Mouse (Mus musculus): Measurements from ENCODE around the gene Ppt1. TPM values are rescaled to one million over a fixed set of nuclear protein-coding genes. Genes with fewer than 3 reads are reported as not detected.

Ppt1 gene
- polyA plus RNA-seq, 1 experiment from 2014 or later: 60.0 TPM

DNA sequence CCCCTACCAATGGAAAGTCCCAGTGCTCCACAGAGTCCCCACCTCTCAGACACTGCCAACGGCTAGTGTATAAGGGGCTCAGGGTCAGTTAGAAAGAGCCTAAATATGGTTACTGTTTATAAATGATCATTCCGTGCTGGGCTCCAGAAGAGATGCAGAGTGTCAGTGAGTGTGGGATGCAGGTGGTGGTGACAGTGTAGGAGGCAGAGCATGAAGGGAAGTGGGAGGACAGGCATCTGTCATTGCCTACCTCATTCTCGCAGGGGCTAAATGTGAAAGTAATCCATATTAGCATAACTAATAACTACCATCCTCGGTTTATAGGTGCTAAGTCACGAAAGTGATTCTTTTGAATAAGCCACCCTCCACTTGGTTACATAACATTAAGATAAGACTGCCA lies 34.7 kb downstream of the Ppt1 start:
- 90% methylated on average over 5 of the region's 5 CpGs for WGBS
- no peak for ATAC-seq (ENCODE audit: insufficient number of reproducible peaks, insufficient read depth, low FRiP score, low TSS enrichment, low read depth)
- peaks cover 60% of the 10 kb centered on the region for H3K36me3 ChIP-seq

DNA sequence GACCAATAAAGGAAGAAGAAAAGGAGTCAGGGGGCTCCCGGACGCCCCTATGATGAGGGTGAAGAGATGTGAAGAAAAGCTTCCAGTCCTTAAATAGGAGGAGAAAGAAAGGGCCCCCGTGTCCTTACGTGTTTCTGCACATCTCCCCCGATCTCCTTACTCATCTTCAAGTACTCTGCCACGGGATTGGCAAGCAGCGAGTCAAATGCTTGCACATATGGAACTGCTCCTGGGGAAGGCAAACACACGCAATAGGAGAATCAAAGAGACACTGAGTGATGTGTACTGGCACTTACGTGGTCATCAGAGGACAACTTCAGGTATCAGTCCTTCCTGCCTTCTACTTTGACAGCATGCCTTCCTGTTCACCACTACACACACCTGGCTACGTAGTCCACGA lies 35.2 kb downstream of the Ppt1 start:
- no peak overlapping the region for H3K4me3 ChIP-seq (replicated peaks)
- H3K4me2 ChIP-seq: no peak overlapping the region
- H3K9ac ChIP-seq (replicated peaks): no peak overlapping the region
- no peaks in the 10 kb centered on the region for H3K27me3 ChIP-seq
- WGBS: 90% methylated on average over 11 of the region's 11 CpGs
- no peaks in the 10 kb centered on the region for H3K9me3 ChIP-seq
- no peak for ATAC-seq (ENCODE audit: insufficient number of reproducible peaks, insufficient read depth, low FRiP score, low TSS enrichment, low read depth)
- no peak overlapping the region for H3K27ac ChIP-seq
- H3K36me3 ChIP-seq: peaks cover 56% of the 10 kb centered on the region
- no peaks in the 10 kb centered on the region for H3K4me1 ChIP-seq (replicated peaks)

More for the DNA sequence above, 34.7 kb downstream of the Ppt1 start:
- Histone ChIP-seq H3K9me3 (no peaks in the 10 kb centered on the region), H3K4me1 (replicated peaks) (no peaks in the 10 kb centered on the region), H3K9ac (replicated peaks) (no peak overlapping the region), H3K27me3 (no peaks in the 10 kb centered on the region), H3K4me2 (no peak overlapping the region), H3K27ac (no peak overlapping the region), H3K4me3 (replicated peaks) (no peak overlapping the region)

DNA sequence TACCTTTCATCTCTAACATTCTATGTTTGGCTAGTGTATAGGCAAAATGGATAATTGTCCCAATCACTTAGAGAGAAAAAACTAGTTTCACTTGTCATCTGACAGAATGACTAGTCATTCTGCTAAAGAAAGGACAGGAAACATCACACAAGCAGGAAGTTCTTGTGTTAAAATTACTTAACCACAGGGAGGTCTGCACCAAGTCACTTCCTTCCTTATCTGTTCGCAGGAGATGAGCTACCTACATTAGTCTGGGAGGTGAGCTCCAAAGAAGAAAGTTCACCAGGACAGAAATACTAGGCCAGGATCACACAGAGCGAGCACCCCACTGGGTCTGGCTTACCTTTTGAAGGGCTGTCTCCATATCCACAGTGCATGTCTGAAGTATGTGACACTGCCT lies 35.9 kb downstream of the Ppt1 start:
- no peak overlapping the region for H3K27ac ChIP-seq
- H3K4me1 ChIP-seq (replicated peaks): no peaks in the 10 kb centered on the region
- H3K4me2 ChIP-seq: no peak overlapping the region
- H3K36me3 ChIP-seq: peaks cover 49% of the 10 kb centered on the region
- no peak overlapping the region for H3K4me3 ChIP-seq (replicated peaks)
- H3K9me3 ChIP-seq: no peaks in the 10 kb centered on the region
- ATAC-seq (ENCODE audit: insufficient number of reproducible peaks, insufficient read depth, low FRiP score, low TSS enrichment, low read depth): no peak
- H3K27me3 ChIP-seq: no peaks in the 10 kb centered on the region
- WGBS: 88% methylated on average over 2 of the region's 2 CpGs
- H3K9ac ChIP-seq (replicated peaks): no peak overlapping the region

GRCm38 (mm10) chr4:122873003-122873402 lies 37.0 kb downstream of the Ppt1 start:
- no peaks in the 10 kb centered on the region for H3K9me3 ChIP-seq
- H3K4me2 ChIP-seq: no peak overlapping the region
- no peak overlapping the region for H3K27ac ChIP-seq
- H3K36me3 ChIP-seq: peaks cover 42% of the 10 kb centered on the region
- no peak overlapping the region for H3K9ac ChIP-seq (replicated peaks)
- no peaks in the 10 kb centered on the region for H3K4me1 ChIP-seq (replicated peaks)
- H3K27me3 ChIP-seq: no peaks in the 10 kb centered on the region
- 79% methylated on average over 5 of the region's 5 CpGs for WGBS
- ATAC-seq (ENCODE audit: insufficient number of reproducible peaks, insufficient read depth, low FRiP score, low TSS enrichment, low read depth): no peak
- no peak overlapping the region for H3K4me3 ChIP-seq (replicated peaks)

DNA sequence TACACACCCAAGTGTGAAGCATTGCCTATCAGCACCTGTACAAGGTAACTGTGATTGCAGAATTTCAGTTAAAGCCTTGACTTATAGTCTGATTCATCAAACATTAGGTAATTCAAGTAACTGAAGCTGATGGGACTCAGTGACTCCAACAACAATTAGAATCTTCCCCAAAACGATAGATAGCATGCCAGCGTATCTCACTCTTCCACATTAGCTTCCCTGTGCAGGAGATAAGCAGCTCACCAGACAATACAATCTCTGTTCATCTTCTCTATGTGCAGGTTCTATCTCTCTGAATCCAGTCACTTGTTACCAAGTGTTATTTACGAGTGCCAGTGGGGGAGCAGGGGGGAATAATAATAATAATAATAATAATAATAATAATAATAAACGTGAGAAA lies 37.5 kb downstream of the Ppt1 start:
- H3K36me3 ChIP-seq: peaks cover 37% of the 10 kb centered on the region
- no peak overlapping the region for H3K9ac ChIP-seq (replicated peaks)
- H3K27ac ChIP-seq: no peak overlapping the region
- no peak overlapping the region for H3K4me3 ChIP-seq (replicated peaks)
- ATAC-seq (ENCODE audit: insufficient number of reproducible peaks, insufficient read depth, low FRiP score, low TSS enrichment, low read depth): no peak
- no peaks in the 10 kb centered on the region for H3K4me1 ChIP-seq (replicated peaks)
- WGBS: 91% methylated on average over 4 of the region's 4 CpGs
- H3K4me2 ChIP-seq: no peak overlapping the region
- no peaks in the 10 kb centered on the region for H3K9me3 ChIP-seq
- H3K27me3 ChIP-seq: no peaks in the 10 kb centered on the region

DNA sequence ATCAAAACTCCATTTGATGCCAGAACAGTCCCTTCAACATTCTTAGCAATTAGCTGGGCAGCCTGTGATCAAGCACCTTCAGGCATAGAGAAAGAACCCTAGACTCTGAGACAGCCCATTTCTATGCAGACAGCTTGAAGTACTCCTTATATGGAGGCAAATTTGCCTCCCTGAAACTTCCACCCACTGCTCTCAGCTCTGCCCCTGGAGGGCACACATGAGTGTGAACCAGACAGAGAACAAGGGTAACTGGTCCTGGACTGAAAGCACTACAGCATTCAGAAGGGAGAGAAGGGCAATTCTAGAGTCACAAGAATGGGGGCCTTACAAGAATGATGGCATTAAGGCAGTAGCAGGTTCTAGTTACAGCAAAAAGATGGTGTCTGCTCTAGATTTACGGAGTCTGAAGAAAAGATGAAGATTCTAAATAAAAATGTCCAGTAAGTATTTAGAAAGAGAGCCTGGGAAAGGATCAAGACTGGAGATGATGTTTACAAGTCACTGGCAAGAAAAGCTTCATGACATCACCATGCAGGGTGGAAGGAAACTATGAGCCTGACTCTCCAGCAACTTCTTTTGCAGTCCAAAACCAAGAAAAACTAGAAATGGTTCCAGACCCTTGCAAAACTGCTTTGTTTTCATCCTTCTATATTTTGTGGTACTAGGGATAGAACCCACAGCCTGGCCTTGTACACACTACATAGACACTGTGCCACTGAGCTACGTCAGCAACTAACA lies 42.5 kb downstream of the Ppt1 start:
- no peaks in the 10 kb centered on the region for H3K9me3 ChIP-seq
- 94% methylated on average over 2 of the region's 2 CpGs for WGBS
- ATAC-seq (ENCODE audit: insufficient number of reproducible peaks, insufficient read depth, low FRiP score, low TSS enrichment, low read depth): no peak
- no peak overlapping the region for H3K9ac ChIP-seq (replicated peaks)
- peaks cover 6% of the 10 kb centered on the region for H3K4me1 ChIP-seq (replicated peaks)
- H3K4me3 ChIP-seq (replicated peaks): no peak overlapping the region
- H3K27ac ChIP-seq: no peak overlapping the region
- H3K4me2 ChIP-seq: no peak overlapping the region
- no peaks in the 10 kb centered on the region for H3K27me3 ChIP-seq
- no peaks in the 10 kb centered on the region for H3K36me3 ChIP-seq

DNA sequence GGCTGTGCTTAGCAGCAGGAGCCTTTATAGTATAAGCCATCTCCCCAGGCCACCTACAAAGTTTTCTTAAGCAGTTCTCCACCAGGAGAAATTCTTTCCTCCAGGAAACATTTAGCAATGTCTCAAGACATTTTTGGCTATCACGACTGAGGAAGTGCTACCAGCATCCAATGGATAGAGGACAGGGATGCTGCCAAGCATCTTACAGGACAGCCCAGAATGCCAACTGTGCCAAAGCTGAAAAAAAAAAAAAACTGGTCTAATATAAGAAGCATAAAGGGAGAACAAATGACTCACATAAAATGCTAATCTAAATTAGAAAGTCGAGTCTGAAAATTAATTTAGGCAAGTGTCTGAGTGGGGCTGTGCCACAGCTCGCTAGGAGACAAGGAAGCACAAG lies 46.5 kb downstream of the Ppt1 start:
- peak overlapping the region; percentile 54; the same call in 1 of the 2 replicates for H3K27ac ChIP-seq
- H3K4me1 ChIP-seq (replicated peaks): peaks cover 19% of the 10 kb centered on the region
- H3K4me3 ChIP-seq (replicated peaks): no peak overlapping the region
- no peaks in the 10 kb centered on the region for H3K36me3 ChIP-seq
- no peak overlapping the region for H3K9ac ChIP-seq (replicated peaks)
- H3K27me3 ChIP-seq: no peaks in the 10 kb centered on the region
- H3K4me2 ChIP-seq: no peak overlapping the region
- no peak for ATAC-seq (ENCODE audit: insufficient number of reproducible peaks, insufficient read depth, low FRiP score, low TSS enrichment, low read depth)
- no peaks in the 10 kb centered on the region for H3K9me3 ChIP-seq
- 85% methylated on average over 3 of the region's 3 CpGs for WGBS

DNA sequence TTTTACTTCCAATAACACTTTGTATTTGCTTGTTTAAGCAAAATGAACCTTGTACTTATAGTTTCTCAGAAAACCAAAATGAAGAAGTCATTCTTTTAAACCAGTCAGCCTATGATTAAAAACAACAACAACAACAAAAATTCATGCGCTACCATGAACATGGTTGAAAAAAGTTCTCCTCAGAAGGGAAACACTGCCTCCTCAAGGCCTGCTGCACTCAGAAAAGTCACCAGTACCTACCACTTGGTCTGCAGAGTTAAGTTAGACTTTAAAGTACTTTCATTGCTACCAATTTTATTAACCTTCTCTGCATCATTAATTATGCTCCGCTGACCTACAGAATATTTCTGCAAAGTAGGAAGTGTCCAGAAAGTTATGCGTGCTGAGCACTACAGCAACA lies 47.3 kb downstream of the Ppt1 start:
- Histone ChIP-seq H3K9me3 (no peaks in the 10 kb centered on the region), H3K27me3 (no peaks in the 10 kb centered on the region), H3K4me3 (replicated peaks) (no peak overlapping the region), H3K4me1 (replicated peaks) (peaks cover 19% of the 10 kb centered on the region), H3K9ac (replicated peaks) (no peak overlapping the region), H3K27ac (no peak overlapping the region), H3K4me2 (no peak overlapping the region; the same call in 1 of the 2 replicates), H3K36me3 (no peaks in the 10 kb centered on the region)
- WGBS: 91% methylated on average over 3 of the region's 3 CpGs
- no peak for ATAC-seq (ENCODE audit: insufficient number of reproducible peaks, insufficient read depth, low FRiP score, low TSS enrichment, low read depth)

- Histone ChIP-seq H3K9me3 (no peaks in the 10 kb centered on the region), H3K27ac (no peak overlapping the region), H3K4me3 (replicated peaks) (peak overlapping the region; percentile 81; the same call in 1 of the 2 replicates), H3K27me3 (no peaks in the 10 kb centered on the region), H3K4me1 (replicated peaks) (peaks cover 19% of the 10 kb centered on the region), H3K9ac (replicated peaks) (peak overlapping the region; percentile 19; the same call in 1 of the 2 replicates), H3K36me3 (no peaks in the 10 kb centered on the region), H3K4me2 (peak overlapping the region; percentile 85)
- ATAC-seq (ENCODE audit: insufficient number of reproducible peaks, insufficient read depth, low FRiP score, low TSS enrichment, low read depth): no peak
- WGBS: 71% methylated on average over 2 of the region's 2 CpGs
Measured at GRCm38 (mm10) chr4:122884051-122884450, 48.0 kb downstream of the Ppt1 start.

DNA sequence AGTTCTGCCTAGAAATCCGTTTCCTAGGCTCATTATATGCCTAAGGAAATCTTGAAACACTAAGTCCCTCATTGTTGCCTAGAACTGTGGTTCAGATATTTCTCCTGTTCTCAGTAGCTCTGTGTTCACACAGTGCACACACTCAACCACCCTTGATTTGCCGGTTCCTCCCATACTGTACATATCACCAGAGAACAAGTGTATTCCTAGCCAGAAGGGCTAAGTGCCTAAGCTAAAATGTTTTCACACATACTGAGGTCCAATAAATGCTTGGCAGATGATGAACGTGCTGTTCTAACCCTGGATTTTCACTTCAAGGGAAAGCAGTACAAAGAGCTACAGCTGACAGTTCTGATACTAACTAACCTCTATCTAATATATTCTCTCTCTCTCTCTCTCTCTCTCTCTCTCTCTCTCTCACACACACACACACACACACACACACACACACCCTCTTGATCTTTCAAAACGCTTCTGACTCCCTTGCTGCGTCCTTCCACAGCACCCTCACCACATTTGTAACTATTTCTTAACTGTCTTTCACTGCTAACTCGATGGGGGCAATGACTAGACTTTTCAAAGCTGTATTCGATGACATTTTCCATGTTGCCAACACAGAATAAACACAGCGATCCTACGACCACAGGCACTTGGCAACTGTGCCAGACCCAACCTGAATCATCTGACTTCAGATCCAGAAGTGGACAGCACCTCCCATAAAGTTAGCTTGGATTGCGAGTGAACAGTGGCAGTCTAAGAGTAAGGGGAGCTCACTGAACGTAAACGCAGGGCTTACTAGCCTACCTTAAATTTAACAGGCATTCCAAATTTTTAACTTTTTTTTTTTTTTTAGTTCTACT lies 48.7 kb downstream of the Ppt1 start:
- 50% methylated on average over 12 of the region's 12 CpGs for WGBS
- ATAC-seq (ENCODE audit: insufficient number of reproducible peaks, insufficient read depth, low FRiP score, low TSS enrichment, low read depth): no peak
- no peaks in the 10 kb centered on the region for H3K9me3 ChIP-seq
- no peaks in the 10 kb centered on the region for H3K36me3 ChIP-seq
- peak overlapping the region; percentile 81 for H3K4me3 ChIP-seq (replicated peaks)
- H3K9ac ChIP-seq (replicated peaks): peak overlapping the region; percentile 81
- peak overlapping the region; percentile 99; the same call in 1 of the 2 replicates for H3K27ac ChIP-seq
- peaks cover 19% of the 10 kb centered on the region for H3K4me1 ChIP-seq (replicated peaks)
- H3K4me2 ChIP-seq: peak overlapping the region; percentile 85
- no peaks in the 10 kb centered on the region for H3K27me3 ChIP-seq

DNA sequence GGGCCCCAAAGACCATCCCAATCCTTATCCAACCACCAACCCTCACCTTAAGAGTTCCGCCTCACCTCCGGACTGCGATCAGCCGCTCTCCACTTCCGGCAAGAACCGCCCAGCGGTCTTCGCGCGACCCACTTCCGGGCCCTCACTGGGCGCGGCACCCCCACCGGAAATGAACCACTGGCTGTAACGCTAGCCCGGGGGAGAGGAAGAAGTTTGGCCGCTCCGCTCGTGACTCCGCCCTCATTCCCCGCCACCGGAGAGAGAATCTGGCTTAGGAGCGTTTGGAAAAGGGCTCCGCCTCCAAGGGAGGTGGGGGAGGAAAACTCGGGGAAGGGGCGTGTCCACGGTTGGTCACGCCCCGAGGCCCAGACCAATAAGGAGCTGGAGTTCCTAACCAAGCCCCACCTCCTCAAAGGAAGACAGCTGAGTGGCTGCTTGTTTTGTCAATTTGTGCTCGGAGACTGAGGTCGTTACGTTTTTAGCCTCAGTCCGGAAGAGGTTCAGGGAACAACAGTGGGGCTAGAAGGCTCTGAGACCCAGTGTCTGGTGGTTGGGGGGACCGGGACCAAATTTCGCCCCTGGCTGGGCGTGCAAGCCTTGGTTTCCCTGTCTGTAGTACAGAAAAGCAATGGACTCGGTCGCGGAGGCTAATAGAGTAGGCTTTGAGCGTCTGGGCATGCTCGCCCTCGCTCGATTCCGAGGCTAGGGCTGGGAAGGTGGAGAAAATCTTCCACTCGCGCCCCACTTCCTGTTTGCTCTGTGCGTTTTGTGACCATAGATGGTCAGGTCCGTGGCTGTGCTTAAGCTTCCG lies 49.9 kb downstream of the Ppt1 start, which contains the start of gene Cap1:
TSS of gene Cap1 (minus strand) at position 289 of the 811 bp plus-strand sequence.
- H3K9me3 ChIP-seq: no peaks in the 10 kb centered on the region
- H3K4me2 ChIP-seq: peak within 1 kb of the TSS; percentile 85
- peak within 1 kb of the TSS; percentile 81 for H3K9ac ChIP-seq (replicated peaks)
- no peaks in the 10 kb centered on the region for H3K27me3 ChIP-seq
- H3K27ac ChIP-seq: peak within 1 kb of the TSS; percentile 99
- H3K4me1 ChIP-seq (replicated peaks): peaks cover 19% of the 10 kb centered on the region
- H3K4me3 ChIP-seq (replicated peaks): peak within 1 kb of the TSS; percentile 81
- peak; percentile 96 for ATAC-seq (ENCODE audit: insufficient number of reproducible peaks, insufficient read depth, low FRiP score, low TSS enrichment, low read depth)
- WGBS: under 1% methylated on average over 49 of the region's 49 CpGs
- no peaks in the 10 kb centered on the region for H3K36me3 ChIP-seq

Measured in limb, embryonic 12.5 days (tissue).